Mouse (Mus musculus): ENCODE data around the gene Nrip2.

Nrip2 gene

DNA sequence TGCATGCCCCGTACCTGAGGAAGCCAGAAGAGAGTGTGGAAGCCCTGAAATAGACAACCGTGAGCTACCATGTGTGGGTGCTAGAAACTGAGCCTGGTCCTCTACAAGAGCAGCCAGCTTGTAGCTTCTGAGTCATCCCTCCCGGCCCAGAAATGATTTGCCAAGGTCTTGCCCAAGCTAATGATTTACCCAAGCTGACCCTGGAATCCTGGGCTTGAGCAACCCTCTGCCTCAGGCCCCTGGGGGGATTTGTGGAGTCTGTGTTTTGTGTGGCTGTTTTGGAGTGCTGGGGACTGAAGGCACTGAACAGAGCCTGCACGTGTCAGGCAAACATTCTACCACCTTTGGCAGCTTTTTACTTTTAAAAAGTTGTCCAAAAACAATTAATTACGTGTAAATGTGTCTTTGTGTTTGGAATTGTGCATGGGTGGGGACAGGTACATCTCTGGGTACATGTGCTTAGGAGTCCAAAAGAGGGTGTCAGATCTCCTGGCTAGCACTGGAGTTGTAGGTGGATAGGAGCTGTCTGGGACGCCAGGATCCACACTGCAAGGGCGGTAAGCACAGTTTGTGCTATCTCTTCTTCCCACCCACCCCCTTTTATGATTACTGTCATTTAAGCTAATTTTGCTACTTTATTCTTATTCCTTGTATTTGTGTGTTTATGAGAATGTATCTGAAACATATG lies 1.4 kb upstream of the Nrip2 start:
- DNase-seq (ENCODE audit: low spot score), result peak; percentile 67

DNA sequence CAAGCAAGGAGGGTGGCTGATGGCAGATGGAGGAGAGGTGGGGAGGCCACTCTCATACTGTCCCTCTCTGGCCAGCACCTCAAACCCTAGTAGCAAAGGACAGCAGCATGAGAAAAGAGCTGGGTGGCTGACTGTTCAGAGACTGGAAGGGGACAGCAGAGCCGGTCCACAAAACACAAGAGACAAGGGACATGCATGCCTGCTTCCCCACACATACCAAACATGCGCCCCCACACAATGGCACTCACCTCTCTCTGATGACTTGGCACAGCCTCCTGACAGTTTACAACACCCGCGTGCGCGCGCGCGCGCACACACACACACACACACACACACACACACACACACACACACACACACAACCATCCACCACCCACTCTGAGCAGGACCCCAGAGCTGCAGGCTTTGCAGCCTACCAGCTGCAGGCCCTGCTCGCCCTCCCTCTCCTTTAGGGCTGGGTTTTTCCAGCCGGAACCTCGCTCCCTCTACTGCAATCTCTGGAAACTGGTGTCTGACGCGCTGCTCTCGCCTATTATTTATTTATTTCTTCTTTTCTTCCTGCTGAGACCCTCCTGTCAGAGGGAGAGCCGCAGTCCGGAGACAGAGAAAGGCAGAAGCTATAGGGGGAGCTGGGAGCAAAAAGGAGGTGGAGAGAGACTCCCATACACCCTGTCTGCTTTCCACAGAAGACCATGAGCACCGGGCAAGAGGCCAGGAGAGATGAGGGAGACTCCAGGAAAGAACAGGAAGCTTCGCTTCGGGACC lies 507 bp downstream of the Nrip2 start:
- DNase-seq (ENCODE audit: low spot score), result no peak

- DNase-seq (ENCODE audit: low spot score), result no peak
Observed at GRCm38 (mm10) chr6:128404708-128405107, 5.6 kb downstream of the Nrip2 start.

GRCm38 (mm10) chr6:128408544-128409125 lies 9.5 kb downstream of the Nrip2 start:
- DNase-seq (ENCODE audit: low spot score), result no peak

DNA sequence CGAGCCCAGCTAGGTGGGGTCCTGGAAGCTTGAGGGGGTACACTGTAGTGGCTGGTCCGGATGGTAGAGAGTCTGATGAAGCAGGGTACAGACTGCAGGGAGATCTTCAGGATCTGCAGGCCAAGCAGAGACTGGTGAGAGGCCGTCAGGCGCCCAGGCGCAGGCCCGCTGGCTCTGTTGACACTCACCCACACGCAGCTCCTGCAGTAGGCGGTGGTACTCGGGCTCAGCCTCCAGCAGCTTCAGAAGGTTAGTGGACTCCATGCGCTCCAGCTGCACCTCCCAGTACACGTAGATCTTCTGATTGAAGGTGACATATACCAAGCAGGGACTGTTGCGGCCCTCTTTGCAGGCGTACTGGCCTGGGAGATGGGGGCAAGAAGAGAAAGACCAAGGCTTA lies 11.2 kb downstream of the Nrip2 start:
- no peak for DNase-seq (ENCODE audit: low spot score)

DNA sequence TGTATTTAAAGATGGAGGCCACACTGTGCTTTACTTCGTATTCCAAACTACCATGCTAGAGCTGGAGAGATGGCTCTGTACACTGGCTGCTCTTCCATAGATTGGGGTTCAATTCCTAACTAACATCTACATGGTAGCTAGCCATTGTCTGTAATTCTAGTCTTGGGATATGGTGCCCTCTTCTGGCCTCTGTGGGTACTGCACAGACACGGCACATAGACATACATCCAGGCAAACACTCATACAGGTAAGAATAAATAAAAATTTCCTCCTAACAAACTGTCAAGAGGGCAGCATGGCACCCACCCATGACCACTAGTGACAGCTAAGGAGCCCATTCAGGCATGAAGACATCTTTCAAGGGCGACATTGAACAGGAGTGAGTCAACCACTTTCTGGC lies 12.0 kb downstream of the Nrip2 start:
- peak; percentile 87 for DNase-seq (ENCODE audit: low spot score)

GRCm38 (mm10) chr6:128416169-128416568 lies 17.1 kb downstream of the Nrip2 start:
- DNase-seq (ENCODE audit: low spot score), result no peak

DNA sequence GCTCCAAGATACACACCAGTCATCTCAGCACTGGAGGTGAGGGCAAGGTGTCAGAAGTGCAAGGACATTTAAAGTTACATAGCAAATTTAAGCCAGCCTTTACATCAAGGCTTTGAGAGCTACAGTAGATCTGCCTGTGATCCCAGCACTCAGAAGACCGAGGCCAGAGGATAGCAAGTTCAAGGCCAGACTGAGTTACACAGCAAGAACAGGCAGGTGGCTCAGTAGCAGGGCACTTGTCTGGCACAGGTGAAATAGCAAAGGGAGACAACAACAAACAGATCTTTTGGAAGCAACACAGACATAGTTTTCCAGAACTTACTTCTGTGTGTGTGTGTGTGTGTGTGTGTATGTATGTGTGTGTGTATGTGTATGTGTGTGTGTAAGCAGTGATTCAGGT lies 19.0 kb downstream of the Nrip2 start:
- DNase-seq (ENCODE audit: low spot score), result no peak

DNA sequence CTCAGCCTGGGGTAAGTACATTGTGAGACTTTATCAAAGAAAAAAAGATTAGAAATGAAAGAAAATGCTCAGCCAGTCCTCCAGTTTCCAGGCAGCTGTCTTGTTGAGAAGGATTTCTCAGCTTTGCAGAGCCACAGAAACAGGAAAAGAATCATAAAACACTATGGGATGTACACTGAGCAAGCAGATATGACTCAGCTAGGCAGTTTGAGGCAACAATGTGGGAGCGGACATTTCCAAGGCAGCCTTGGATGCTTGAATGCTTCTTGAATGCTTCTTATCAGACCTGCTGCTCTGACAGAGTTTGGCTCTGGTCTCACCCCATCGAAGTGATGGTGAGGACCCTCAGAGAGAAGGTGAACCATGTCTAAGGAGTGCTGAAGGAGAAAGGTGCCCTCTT lies 21.9 kb downstream of the Nrip2 start:
- no peak for DNase-seq (ENCODE audit: low spot score)

DNA sequence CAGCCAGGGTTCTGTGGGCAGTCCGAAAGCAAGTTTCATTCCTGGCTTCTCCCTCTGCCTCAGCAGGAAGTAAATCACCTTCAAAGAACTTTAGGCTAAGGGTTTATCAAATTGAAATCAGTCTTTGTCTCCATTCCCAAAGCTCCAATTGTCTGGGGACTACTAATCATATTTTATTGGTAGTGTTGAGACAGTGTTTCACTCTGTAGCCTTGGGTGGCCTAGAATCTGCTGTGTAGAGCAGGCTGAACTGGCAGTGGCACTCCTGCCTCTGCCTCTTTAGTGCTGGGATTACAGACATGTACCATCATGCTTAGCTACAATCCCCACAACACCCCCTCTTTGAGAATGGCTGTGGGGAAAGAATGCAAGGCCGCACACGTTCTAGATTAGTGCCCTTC lies 22.4 kb downstream of the Nrip2 start:
- no peak for DNase-seq (ENCODE audit: low spot score)

DNA sequence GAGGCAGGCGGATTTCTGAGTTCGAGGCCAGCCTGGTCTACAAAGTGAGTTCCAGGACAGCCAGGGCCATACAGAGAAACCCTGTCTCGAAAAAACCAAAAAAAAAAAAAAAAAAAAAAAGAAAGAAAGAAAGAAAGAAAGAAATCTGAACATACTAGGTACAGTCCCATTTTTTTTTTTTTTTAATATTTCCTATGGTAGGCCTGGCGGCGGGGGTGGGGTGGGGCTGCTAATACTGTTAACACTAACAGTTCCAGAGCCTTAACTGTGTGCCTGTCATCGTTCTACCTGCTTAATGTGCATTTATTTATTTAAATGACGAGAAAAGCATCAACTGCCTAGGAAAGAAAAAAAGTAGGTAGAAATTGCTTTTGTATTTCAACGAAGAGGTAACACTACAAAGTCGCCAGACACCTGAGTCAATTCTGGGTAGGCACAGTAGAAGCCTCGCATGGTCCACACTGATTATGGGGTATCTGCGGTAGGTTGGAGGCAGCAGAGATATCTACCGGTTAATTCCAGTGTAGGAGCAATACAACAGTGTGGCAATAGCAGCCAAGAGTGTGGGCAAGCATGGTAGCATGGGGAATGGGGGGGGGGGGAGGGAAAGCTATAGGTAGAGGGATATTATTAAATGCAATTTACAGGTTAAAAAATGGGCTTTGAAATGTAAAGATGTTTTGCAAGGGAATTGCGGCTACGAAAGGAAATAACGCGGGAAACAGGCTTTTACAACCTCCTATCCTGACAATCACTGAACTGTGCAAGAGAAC lies 24.6 kb downstream of the Nrip2 start:
- DNase-seq (ENCODE audit: low spot score), result no peak

DNA sequence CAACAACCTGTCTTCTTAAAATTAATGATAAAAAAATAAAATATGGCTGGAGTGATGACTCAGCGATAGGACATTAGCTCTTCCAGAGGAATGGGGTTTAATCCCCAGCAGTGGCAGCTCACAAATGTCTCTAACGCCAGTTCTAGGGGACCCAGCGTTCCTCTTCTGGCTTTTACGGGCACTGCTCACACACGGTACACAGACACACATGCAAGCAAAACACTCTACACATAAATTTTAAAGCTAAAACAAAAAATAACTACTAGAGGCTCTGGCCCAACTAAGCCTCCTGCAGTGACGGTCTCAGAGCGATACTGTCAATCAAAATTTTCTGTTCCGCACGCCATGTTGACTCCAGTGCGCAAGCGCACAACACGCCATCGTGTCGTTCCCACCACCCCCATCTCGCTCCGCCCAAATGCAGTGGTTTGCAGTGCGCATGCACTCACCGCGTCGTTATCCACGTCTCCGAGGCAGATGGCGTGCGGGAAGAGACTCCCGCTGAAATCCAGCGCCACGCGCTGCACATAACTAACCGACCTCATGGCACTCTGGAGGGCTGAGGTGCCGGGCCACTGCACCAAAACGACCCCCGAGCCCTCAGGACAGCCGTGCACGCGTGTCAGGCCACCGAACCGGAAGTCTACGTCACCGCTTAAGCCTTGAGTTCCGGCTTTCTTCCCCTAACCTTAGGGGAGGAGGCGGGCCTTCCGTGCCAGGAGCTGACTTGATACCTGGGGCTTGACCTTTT lies 25.3 kb downstream of the Nrip2 start, which contains the start of gene Itfg2:
Itfg2 (minus strand) TSS at position 663 of the 751 bp plus-strand sequence.
- DNase-seq (ENCODE audit: low spot score), result peak; percentile 99

GRCm38 (mm10) chr6:128425046-128425445 lies 25.9 kb downstream of the Nrip2 start:
- no peak for DNase-seq (ENCODE audit: low spot score)

GRCm38 (mm10) chr6:128427571-128427970 lies 28.5 kb downstream of the Nrip2 start:
- DNase-seq (ENCODE audit: low spot score), result no peak

DNA sequence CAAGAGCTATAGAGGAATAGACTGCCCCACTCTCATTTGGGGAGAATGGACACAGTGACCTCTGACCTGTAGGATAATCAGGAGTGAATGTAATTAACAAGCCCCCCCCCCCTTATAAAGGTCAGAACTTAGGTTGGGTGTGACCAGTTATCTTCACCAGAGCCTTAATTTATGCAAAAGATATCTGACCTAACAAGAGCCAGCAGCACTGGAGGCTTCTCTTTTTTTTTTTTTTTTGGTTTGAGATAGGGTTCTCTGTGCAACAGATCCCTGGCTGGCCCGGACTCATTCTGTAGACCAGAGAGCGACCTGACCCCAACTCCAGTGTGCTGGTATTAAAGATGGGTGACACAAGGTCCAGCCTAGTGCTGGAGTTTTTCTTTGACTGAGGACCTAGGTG lies 30.2 kb downstream of the Nrip2 start:
- no peak for DNase-seq (ENCODE audit: low spot score)

DNA sequence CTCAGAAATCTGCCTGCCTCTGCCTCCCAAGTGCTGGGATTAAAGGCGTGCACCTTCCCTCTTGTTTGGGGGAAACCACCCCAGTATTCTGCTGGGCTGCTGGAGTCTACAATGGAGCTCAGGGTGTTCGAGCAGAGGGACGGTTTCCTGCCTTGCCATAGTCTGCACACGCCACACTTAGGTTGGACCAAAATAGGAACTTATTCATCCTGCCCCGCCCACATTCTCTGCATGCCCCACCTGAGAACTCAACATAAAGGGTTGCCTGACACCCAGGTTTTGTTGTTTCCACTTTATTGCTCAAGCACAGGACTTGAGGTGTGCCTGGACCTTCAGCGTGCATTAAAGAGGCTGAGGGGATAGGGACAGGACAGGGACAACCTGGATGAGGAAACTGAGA lies 30.7 kb downstream of the Nrip2 start:
- DNase-seq (ENCODE audit: low spot score), result no peak

GRCm38 (mm10) chr6:128432356-128432915 lies 33.3 kb downstream of the Nrip2 start:
- DNase-seq (ENCODE audit: low spot score), result no peak

- no peak for DNase-seq (ENCODE audit: low spot score)
Observed at GRCm38 (mm10) chr6:128433566-128433965, 34.5 kb downstream of the Nrip2 start.

DNA sequence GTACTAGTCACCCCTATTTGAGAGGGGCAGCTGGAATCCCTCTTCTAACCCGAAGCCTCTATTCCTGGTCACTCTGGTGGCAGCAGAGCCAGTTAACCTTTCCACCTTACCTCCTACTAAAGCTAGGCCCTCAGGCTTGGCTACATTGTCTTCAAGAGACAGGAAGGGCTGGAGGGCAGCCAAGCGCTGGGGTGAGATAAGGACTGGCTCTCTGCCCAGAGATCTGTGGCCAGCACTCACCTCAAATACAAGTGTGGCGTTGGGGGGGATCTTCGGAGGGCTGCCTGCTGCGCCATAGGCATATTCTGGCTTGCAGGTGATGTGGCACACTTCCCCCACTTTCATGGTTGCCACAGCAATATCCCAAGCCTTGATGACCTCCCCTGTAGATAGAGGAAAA lies 36.4 kb downstream of the Nrip2 start:
- no peak for DNase-seq (ENCODE audit: low spot score)

DNA sequence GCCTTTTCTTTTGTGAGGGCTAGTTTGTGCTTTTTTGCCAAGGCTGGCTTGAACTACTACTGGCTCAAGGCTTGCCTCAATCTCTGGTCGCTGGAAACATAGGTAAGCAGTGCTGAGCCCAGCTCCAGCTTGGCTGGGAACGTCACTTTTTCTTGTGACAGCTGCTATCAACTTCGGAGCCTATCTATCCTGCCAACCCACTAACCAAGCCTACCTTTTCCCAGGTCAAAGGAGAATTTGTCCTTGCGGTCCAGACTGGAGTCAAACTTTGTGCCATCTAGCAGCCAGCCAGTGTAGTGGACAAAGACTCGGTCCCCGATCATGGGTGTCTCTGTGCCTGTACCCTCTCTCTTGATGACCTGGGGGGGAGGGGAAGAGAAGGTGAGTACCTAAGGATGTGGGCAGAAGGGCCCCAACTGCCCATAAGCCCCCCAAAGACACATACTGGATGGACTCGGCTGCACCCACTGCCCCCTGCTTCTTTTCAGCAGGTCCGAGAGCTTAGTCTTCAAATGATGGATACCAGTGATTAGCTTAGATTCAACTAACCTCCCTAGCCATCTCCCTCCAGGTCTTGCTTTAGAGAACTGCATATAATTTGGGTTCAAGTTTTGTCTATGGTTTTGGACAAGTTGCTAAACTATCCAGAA lies 37.4 kb downstream of the Nrip2 start:
- DNase-seq (ENCODE audit: low spot score), result no peak

GRCm38 (mm10) chr6:128437288-128437687 lies 38.2 kb downstream of the Nrip2 start:
- no peak for DNase-seq (ENCODE audit: low spot score)
